Mouse (Mus musculus): ENCODE data around the gene Tspan11. TPM values are rescaled to one million over a fixed set of nuclear protein-coding genes. Genes with fewer than 3 reads are reported as not detected.

Gene Tspan11
- total RNA-seq, 2 experiments from 2014 or later: 2.9 TPM; not detected in 1

DNA sequence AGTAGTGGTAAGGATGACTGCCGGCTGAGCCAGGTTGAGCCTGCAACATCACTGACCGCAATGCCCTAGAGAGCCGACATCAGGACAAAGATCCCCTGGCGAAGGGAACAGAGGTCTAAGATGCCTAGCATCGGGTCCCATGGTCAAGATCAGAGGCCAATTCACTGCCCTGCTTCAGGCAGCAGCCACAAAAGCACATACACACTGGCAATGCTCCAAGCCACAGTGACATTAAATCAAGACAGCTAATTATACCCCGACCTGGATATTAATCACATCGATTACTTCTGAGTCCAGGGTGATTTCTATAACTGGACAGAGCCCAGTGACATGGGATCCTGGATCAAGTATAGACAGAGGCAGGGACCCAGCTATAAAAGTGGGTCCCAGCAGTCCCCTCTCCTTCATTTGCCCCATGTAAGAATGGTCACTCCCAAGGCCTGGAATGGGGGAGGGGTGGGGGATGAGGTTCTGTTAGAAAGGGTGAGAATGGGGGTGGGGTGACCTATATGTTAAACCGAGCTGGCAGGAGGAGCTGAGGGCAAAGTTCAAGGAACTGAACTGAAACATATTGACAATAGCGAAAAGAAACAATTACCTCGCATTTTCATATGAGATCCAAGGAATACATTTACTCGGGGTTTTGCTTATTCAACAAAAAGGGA, 93.1 kb downstream of the Tspan11 start:
- ATAC-seq (replicated peaks; ENCODE audit: low FRiP score, poor library complexity, severe bottlenecking): no peak

DNA sequence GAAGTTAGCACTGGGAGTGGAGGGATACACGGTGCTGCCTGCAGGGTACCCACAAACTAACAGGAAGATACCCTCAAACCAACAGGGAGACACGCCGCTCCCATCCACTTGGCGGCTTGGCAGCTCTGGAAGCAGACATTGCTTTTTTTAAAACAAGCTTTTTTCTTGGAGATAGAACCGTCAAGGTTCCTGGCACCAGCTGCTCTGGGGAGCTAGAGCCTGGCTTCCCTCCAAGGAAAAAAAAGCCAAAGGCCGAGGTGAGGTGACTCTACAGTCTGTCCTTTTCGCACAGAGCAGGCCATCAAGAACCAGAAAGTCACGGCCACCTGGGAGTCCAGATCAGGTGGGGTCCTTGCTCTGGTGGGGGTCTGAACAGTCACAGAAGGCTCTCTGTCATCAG, 93.8 kb downstream of the Tspan11 start:
- no peak for ATAC-seq (replicated peaks; ENCODE audit: low FRiP score, poor library complexity, severe bottlenecking)

DNA sequence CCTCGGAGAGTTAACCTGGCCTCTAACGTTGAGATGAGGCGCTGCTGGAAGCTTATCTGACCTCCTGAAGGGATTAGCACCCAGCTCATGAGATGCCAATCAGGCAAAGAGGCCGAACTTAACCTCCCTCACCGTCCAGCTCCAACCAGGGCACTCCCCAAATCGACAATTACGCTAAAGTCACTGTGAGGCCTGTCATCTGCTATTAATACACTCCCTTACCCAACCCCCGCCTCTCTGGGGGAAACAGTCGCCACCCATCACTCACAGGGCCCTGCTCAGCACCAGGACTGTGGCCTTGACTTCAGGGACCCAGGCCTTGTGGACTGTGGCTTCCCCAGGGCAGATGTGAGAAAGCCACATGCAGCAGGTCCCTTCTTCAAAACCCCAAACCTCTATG, 99.0 kb downstream of the Tspan11 start:
- no peak for ATAC-seq (replicated peaks; ENCODE audit: low FRiP score, poor library complexity, severe bottlenecking)

DNA sequence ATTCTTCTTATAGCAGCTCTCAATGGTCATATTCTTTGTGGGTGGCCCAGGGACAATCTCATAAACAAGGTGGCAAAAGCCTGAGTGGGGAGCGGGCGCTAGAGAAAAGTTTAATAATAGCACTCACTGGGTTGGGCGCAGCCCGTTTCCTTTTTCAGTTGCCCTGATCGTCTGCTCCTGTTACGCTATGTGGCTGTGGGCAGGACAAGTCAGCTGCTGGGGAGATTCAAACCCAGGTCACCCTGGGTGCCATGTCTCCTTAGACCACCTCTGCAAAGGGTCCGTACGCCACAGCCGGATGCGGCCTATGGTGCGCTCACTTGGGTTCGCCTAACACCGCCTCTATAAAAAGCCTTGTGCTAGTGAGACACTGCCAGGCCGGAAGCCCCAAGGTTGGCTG, 100.0 kb downstream of the Tspan11 start:
- no peak for ATAC-seq (replicated peaks; ENCODE audit: low FRiP score, poor library complexity, severe bottlenecking)

DNA sequence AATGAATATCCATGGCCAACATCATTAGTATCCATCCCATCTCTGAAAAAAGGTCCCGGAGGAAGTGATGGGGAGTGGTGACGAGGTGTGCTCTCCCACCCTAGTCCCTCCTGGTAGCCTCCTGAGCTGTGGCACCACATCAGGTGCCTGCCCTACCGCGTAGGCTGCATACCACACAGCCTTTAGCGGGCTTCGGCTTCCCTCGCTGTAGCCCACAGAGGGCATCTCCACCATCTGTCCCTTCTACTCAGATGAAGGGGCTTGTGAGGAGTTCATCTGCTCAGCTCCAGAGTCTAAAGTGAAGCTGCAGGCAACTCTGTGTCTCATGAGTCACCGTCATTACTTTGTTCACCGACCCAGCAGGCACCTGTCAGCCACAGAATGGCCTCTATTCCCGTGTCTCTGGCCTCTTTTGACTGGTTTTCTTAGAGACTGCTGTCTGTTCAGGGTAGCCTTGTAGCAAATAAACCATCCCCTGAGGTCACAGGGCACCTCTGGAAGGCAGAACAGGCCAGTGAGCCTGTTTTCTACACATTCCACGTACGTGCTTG, 101.6 kb downstream of the Tspan11 start:
- ATAC-seq (replicated peaks; ENCODE audit: low FRiP score, poor library complexity, severe bottlenecking): no peak

DNA sequence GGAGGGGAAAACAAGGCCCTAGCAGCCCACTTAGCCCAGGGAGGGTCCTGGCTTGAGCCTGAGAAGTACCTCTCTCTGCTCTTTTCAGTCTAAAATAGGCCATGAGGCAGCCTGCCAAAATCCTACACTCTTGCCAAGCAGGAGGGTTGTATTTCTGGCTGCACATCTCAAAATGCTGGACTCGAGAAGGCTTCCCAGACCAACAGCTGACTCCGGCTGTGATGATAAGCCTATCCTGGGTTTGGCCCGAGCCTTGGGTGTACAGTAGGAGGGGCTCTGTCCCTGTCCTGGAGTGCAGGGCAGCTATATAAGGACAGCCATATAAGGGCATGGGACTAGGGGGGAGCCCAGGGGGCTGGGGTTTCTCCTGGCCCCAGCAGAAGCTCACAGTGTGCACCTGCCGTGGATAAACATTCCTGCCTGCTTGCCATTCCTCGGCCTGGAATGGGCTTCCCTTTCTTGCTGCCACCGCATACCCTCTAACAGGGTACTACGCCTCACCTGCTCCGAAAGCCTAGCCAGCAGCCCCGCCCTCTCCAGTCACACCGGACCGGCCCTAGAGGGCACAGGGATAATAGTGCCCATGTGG, 102.3 kb downstream of the Tspan11 start:
- ATAC-seq (replicated peaks; ENCODE audit: low FRiP score, poor library complexity, severe bottlenecking): no peak

DNA sequence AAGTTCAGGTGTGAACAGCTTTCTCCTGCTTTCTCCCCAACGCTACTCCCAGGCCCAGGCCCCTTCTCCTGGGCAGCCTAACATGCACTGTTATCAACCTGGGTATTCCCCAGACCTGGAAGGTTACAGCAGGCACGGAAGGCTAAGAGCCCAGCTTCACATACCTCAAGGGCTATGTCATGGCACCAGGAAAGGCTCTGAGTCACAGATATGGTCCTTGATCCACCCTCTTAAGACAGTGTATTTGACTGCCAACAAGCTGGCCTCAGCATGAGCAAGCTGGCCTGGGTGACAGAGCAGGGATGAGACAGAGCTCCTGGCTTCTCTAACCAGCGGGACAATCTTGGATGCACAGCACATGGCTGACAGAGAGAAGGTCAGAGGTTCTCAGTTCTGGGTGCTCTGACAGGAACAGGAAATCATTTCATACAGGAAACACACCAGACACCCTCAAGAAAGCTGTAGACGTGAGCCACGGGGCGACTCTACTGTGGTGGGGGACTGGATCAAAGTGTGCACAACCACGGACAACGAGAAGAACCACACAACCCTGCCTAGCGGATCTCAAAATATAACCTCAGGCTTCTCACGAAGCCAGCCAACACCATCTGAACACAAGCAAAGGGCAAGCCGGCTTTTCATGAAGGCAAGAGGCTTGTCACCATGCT, 104.3 kb downstream of the Tspan11 start:
- no peak for ATAC-seq (replicated peaks; ENCODE audit: low FRiP score, poor library complexity, severe bottlenecking)

DNA sequence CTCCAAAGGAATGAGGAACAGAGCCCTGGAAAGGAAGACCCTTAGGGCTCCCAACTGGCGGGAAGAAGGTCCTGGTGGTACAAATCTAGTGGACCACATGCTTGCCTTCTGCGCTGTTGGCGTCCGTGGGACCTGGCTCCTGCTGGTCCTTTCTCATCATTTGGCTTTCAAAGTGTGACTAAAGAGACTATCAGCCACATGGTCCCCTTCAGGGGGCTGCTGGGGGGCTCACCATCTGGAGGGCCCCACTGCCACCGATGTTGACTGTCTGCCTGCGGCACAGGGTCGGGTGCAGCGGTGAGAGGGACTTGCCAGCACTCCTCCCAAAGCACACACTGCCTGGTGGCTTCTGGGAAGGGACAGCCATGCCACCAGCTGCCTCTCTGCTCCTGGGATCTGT, 105.6 kb downstream of the Tspan11 start:
- ATAC-seq (replicated peaks; ENCODE audit: low FRiP score, poor library complexity, severe bottlenecking): no peak

DNA sequence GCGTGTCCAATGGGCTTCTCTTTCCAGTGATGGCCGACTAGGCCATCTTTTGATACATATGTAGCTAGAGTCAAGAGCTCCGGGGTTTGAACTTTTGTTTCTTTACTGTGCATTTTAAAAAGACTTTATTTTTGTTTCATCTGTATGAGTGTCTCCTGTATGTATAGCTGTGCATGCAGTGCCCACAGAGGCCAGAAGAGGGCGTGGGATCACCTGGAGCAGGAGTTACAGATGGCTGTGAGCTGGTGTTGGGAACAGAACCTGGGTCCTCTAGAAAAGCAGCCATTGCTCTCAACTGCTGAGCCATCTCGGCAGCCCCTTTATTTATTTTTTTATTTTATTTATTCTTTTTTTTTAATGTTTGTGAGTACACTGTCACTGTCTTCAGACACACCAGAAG, 109.5 kb downstream of the Tspan11 start:
- no peak for ATAC-seq (replicated peaks; ENCODE audit: low FRiP score, poor library complexity, severe bottlenecking)

DNA sequence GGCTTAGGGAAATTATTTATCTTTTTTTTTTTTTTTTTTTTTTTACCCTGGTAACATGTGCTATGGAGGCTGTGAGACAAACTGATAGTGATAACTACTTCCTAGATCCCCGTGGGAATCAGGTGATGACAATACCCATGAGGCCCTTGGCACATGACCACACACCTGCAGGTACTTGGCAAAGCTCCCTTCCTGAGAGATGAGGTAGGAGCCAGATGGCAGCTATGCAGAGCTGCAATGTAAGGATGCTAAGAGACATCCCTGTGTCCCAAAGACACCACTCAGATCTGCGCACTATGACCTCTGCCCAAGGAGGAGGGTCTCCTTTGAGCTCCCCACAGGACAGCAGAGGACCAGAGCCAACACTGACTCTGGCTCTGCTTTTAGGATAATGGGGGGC, 111.7 kb downstream of the Tspan11 start:
- no peak for ATAC-seq (replicated peaks; ENCODE audit: low FRiP score, poor library complexity, severe bottlenecking)

DNA sequence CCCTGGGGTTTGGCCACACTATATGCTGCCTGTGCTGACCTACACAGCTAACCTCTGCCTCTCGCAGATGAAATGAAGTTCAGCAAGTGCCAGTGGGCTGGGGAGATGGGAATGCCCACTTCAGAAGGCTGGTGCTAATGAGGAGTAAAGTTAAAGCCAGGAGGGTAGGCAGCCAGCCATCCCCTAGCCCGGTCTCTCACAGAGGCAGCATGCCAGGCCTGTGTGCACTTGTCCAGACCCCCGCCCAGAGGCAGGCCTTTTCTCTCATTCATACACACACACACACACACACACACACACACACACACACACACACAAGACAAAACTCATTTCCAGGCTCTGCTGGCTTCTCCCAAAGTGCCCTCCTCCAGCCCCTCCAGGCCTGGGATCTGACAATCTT, 113.4 kb downstream of the Tspan11 start:
- no peak for ATAC-seq (replicated peaks; ENCODE audit: low FRiP score, poor library complexity, severe bottlenecking)

DNA sequence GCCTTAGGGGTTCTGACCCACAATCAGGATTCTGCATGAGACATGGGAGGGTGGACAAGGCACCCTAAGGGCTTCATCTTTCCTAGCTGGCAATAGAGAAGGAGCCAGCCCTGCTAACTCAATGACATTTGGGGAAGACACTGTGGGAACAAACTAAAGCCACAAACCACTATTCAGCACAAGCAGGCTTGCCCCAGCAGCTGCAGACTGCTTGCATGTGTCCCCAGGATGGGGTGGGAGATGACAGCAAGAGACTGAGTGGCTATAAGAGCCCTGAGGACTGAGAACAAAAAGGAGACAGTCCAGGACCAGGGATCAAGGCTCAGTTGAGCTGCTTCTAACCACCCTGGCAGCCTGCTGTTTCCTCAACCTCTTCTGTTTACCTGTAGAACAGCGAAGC, 114.2 kb downstream of the Tspan11 start:
- ATAC-seq (replicated peaks; ENCODE audit: low FRiP score, poor library complexity, severe bottlenecking): no peak

DNA sequence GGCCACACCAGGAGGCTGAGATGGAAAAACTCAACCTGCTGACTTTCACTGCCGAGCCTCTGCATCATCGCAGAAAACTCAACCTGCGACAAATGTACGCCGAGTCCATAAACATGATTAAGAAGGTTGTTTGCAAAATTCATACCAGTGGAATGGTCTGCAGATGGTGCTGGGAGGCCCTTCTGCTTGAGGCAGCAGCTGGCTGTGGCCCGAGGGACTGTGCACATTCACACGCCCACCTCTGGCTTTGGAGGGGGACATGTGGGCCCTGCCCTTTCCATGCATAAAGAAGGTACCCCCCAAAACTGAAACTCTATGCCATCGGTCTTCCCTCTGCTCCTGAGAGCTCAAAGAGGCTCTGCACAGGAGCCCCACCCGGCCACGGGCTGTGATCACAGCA, 114.7 kb downstream of the Tspan11 start:
- no peak for ATAC-seq (replicated peaks; ENCODE audit: low FRiP score, poor library complexity, severe bottlenecking)

DNA sequence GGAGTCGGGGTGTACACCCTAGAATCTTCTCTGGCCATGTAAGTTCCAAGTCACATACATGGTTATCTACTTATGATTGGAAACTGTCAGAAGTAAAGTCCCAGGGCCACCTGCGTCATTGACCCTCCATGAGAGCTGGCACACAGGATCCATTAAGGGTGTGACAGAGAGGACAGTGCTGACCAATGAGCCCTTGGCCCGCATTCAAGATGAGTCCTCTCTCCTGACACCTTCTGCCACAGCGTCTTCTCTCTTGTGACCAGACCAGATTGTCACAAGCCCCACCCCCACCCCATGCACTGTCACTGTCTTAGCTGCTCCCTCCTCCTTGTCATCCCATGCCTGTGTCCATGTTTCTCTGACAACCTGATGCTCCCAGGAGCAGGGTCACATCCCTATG, 115.3 kb downstream of the Tspan11 start:
- no peak for ATAC-seq (replicated peaks; ENCODE audit: low FRiP score, poor library complexity, severe bottlenecking)

DNA sequence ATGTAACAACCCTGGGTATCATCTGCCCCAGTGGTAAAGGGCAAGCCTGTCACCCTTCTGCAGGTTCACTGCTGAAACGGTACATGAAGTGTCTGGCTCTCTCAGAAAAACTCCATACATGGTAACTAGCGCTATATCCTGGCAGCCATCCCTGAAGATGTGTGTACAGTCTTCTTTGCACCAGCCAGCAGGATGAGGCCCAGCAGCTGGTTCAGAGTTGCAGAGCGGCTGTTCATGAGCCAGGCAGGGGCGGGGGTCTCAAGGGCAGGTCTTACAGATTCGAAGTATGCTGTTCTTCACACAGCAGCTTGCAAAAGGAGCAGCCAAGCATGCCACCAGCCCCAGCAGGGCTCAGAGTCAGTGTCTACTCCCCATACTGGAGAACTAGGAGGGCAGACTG, 116.2 kb downstream of the Tspan11 start:
- no peak for ATAC-seq (replicated peaks; ENCODE audit: low FRiP score, poor library complexity, severe bottlenecking)

Other genes starting within 250 kb of the Tspan11 start
- not detected in 2 replicates for gene Prmt8, start 118.1 kb upstream of the Tspan11 start, total RNA-seq (2015; ENCODE audit: low replicate concordance)
- gene Prmt8, start 118.1 kb upstream of the Tspan11 start, total RNA-seq (2017; ENCODE audit: low replicate concordance): not detected in 2 replicates